Mouse (Mus musculus) embryo, embryonic 10.5 days (tissue): ENCODE measurements around the gene Arxes2.
"Not testable (repeated sequence)": the region's sequence is repeated elsewhere in the genome, so short reads cannot be mapped to it uniquely, and the experiment has no call there.

Experiments
- DNase-seq: peaks from one replicate; pipeline ENCODE4 v3.0.0-alpha.2; 2015; ENCODE audit warnings: low spot score

Arxes2 gene

DNA sequence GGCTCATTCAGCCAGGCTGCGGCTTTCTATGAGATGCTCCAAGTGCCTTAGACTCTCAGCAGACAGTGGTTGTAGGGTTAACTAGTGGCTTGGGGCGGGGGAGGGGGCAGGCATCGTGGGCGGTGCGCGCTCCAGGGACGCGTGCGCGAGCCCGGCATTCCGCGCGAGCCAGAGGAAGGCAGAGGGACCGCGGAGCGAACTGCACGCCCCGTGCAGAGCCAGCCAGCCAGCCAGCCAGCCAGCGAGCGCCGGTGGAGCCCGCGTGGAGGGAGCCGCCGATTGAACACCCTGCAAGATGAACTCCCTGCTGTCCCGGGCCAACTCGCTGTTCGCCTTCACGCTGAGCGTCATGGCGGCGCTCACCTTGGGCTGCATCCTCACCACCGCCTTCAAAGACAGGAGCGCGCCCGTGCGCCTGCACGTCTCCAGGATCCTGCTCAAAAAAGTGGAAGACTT is at the start of gene Arxes2:
TSS of gene Arxes2 (plus strand) at position 161 of the 456 bp plus-strand sequence.
- DNase-seq: not testable (repeated sequence)

DNA sequence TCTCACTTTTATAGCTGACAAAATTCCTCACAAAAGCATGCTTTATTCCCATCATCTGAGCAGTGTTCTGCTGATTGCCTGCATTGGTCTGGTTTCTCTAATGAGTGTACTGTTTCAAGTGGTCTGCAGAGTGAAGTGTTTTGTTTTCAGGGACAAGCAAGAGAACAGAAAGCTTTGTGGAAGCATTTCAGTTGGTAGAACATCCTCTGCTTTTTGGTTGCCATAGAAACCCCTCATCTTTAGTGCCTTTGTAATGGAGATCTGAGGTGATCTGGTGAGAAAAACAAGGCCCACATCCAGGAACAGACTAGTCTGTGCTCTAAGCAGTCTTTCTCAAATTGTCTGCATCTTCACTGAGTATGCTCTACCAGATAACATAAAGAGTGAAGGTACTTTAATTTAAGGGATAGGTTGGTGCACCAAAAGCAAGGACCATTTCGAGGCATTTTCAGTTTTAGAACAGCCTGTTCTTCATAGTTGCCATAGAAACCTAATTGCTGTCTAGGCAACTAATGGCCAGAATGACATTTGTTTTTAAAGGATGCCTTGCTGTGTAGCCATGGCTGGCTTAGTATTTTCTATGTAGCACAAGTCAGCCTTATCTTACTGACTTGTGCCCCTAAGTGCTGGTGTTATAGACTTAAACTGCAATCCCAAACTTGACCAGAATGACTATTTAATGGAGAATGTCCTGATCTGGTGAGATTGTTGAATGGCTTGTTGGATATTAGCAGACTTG is 44.8 kb upstream of the Arxes2 start:
- DNase-seq: peak; percentile 24

DNA sequence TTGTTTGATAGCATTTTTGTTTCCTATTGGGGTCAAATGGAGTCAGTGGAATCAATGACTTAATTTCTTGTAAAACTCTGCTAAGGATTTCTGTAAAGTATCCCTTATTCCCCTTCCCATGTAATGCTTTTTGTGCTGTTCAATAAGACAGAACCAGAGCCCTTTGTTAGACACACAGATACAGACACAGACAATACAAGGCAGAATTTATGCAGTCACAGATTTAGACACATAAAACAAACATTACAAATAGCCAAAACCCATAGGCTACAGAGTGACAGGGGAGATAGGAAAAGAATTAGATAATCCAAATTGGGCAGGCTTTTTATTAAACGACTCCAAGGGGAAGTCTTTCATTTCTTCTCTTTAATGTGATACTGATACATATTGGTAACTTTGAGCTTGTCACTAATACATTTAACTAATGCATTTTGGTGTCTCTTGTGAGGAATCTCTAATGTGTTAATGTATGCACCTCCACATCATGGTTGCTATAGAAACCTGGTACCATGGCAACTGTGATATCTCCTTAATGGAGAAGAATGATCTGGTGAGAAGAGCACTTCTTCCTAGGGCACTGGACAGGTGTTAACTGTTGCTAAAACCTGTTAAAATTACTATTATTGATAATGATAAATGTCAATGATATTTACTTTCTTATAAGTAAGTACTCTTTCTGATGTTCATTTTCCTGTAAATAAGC is 36.5 kb upstream of the Arxes2 start:
- DNase-seq: no peak

DNA sequence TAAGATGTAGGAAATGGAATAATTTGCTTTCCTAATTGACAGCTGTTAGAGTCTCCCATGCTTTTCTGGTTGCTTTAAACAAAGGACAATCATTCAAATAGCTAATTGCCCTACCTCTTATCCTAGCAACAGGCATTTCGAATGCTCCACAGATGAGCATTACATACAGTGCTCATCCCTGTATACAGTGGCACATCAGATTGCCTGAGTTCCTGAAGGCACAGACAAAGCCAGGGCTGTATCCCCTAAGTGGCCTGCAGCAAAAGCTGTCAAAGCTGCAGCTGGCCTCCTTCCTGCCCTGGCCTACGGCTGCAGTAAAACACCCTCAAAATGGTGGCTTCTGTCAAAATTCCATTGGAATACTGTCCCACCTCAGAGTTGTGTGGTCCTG is 35.9 kb upstream of the Arxes2 start:
- DNase-seq: no peak

DNA sequence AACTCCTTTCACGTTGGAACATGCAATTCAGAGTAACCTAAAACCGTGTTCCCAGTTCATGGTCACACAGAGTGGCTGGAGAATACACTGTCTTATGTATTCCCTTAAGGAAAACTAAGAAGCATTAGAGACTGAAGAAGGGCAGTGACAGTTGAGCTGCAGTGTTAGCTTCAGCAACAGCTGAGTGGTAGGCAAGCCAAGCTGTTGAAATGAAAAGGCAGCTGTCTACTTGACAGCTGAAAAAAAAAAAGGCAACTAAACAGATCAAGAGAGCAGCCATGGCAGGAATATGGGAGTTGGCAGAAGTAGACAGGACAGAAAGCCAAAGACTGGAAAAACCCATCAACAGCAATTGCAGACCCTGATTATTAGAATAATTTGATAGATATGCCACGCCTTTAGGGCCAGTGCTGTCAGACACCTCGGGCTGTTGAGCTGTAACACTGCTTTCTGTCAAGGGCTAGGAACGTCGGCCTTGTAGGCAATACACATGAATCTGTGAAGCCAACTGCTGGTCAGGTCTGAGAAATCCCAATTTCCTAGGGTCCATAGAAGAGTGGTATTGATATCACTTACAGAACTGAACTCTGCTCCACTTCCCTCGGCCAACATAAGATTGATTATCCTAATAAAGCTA is 34.9 kb upstream of the Arxes2 start:
- DNase-seq: no peak

DNA sequence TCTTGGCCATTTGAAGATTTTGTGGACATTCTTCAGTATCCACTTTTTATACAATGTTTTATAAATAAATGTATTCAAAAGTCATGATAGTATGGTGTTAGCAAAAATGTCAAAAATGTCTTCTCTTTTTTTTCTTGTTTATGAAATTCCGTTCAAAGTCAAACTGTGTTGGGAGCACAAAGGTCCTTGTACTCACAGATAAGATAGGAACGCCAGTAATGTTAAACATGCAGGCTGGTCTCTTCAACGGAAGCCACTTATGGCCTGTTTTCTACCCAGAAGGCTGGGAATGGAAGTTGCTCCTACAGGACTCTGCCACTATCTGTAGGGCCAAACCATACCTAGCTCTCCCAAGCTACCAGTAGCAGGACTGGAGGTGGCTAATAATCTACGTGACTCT is 34.1 kb upstream of the Arxes2 start:
- DNase-seq: no peak

DNA sequence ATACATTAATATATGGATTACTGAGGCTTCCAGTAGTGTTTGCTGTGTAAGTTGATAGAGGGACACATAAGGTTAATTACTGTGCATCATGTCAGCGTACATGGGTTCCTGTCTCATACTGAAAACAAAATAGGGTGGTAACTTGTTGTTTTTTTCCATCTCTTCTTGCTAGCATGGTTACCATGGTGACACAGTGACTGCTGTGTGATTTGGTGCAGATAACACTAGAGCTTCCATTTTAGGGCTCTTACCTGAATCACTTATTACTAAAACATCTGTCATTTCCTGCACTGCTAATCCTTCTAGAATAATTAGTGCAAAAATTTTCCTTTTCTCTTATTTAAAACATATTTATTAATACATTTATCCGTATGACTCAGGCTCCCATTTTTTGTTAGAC is 31.3 kb upstream of the Arxes2 start:
- no peak for DNase-seq

DNA sequence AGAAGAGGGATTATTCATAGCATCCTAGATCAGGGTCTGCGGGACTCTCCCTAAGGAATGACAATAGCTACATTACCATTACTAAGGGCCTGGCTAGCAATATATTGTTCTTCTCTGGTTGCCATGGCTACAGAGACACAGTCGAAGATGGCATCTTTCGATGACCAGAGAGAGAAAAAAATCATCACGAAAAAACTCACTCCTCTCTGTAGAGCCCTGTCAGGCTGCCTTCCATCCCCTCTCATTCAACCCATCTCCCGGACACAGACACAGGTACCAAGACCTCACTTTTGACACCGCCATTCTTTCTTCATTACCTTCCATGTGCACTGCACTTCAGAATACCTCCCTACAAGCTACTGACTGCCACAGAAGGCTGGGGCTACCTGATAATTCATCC is 30.5 kb upstream of the Arxes2 start:
- no peak for DNase-seq

DNA sequence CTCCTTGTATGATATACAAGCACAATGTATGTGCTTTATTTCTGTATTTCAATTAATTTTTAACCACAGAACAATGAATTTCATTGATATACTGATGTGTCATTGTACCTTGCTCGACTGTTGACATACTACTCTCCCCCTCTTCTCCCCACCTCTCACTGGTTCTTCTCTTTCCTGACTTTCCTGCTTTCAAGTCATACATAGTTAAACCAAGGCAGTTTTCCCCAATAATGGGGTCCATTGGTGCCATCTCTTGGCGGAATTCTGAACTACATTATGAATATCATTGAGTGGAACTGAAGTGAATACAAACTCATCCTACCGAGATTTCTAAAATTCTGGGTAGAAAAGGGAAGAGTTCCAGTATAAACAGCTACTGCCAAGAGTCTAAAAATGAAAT is 30.0 kb upstream of the Arxes2 start:
- peak; percentile 80 for DNase-seq

DNA sequence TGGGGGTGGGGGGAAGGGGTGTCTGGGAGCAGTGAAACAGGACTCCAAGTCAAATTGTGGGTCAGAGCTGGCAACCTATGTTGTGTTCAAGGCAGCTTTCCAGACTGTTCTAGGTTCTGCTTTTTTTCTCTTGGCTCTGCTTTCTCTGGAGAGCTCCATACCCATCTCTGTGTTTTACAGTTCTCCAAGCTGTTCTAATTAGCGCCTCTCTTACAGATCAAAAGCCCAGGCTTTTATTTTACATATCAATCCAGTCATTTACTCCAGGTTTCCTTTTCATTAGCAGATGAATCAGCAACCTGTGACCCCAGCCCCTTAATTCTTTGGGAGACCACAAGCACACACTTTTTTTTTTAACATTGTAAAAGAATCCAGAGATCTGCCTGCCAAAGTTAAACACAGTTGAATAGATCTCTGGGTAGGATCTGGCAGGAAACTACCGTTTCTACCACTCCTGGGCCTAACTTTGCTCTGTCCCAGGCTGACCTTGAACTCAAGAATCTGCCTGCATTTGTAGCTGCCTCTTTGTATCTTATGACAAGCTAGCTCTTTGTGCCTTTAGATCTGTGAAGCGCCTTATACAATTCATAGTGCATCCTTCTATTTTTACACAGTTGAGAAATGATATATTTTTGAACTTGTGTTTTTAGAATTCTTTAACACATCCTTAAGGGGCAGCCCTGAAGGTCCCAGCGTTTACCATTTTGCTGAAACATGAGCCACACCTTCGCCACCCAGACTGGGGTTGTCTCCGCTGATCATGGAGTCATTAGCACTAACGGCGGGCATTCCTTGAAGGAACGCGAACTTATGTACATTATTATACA is 19.8 kb upstream of the Arxes2 start:
- no peak for DNase-seq

DNA sequence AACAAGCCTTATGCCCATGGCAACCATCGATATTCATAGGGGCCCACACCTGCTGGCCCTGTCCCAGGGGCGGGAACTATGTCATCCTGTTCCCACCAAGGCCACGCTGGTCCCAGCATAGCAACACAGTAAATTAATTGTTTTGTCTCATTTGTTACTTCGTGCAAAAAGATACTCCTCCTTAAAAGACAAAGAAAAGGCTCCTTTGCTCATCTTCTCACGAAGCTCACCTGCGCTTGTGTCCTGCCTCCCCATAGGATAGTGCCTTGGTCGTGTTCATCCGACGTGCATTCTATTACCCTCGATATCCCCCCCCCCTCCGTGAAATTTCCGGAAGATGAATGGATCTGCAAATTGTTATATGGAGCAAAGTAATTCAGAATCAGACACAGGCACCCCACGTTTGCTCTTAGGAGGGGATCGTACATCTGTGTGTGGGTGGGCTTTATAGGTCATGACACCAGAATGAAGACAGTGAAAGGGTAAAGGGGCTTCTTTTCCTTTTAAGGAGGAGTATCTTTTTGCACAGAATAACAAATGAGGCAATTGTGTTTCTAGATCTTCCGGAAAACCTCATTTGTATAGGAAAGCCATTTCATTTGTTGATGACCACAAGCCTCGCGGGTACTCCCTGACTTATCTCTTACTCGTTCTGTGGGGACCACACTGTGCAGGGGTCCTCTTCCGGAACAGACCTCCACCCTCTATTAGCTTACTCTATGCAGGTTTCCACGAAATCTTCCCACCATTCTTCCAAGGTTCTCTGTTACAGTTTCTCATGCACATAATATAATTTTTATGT is 19.0 kb upstream of the Arxes2 start:
- DNase-seq: no peak

DNA sequence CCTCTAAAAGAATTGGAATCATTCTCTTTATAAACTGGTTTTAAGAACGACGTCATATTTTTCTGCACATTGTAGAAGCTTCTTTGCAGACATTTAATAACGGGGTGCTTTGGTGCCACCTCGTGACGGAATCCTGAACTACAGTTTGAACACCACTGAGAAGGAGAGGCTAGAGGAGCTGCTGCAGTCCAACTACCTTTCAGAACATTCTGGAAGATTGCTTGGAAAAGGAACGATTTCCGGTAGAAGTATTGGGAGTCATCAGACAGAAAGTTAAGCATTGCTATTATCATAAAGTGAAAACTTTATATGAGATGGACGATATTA is 18.4 kb upstream of the Arxes2 start:
- peak; percentile 80 for DNase-seq

DNA sequence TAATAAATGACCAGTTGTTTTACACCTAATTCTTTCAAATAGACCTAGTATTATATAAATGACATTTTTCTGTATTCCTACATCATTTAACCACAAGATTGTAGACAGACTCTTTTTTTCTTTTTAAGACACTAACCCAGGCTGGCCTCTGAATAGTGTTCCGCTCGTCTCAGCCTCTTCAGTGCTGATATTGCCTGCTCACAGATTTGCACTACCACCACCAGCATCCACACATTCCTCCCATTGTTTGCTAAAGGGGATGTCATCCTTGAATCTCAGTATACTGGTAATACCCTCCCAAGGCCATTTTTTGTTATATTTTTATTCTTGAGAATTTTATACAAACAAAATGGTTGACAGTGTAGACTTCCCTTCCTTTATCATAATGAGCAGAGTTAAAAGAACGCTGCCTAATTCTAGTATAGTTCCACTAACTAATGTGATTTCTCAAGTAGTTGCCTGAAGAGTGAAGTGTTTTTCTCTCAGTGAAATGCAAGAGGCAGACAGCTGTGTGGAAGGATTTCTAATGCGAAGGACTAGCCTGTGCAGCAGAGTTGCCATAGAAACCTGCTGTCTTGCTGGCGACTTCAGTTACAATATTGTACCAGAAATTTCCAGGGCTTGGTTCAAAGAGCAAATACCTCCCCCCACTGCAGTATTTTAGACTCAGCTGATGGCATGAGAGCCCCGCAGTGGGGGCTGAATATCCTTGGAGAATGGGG is 8.9 kb upstream of the Arxes2 start:
- DNase-seq: no peak

DNA sequence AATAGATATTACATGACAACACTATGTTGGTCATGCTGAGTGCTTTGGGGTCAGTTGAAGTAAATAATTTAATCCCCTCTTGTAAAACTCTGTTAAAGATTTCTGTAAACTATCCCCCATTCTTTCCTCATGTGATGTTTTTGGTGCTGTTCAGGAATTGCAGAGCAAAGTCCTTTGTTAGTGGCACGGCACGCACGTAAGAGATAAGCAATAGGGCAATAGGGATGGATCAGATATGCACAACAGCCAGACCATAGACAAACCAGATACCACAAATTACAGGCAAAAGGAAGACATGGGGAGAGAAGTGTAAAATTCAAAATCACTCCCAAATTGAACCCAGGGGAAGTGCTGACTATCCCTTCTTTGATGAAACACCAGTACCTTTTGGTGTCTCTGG is 7.4 kb upstream of the Arxes2 start:
- no peak for DNase-seq

DNA sequence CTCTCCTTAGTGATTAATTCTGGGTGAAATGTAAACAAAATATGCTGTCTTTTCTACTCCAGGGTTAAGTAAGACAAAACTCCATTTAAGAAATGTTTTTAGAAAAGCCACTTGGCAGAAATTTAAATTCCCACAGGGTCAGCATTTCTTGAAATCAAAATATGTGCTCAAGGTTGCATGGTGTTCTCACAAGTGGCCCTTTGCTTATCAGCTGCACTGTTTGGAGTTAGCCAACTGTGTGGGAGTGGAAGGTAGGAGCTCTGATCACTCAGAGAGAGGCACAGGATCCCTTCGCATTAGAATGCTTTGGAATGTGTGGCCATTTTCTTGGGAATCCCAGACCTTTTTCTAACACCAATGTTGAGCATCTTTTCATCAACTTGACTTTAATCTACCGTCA is 3.0 kb upstream of the Arxes2 start:
- no peak for DNase-seq

DNA sequence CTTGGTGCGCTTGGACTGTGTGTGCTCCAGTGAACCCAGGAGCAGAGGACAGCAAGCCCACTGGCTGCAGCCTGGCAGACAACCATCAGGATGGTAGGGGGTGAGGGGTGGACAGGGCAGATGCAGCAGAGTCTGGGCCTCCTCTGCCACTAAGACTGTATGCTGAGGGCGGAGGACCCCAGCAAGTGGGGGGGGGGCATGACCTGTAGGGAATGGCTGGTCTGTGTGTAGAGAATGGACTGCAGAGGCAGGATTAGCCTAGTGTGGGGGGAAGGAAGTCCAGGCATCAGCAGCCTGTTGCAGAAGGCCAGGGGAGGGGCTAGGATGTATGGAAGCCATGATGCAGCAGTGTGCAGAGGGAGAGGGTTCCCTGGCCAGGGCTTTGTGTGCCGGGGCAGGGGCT is 431 bp upstream of the Arxes2 start:
- peak; percentile 32 for DNase-seq

DNA sequence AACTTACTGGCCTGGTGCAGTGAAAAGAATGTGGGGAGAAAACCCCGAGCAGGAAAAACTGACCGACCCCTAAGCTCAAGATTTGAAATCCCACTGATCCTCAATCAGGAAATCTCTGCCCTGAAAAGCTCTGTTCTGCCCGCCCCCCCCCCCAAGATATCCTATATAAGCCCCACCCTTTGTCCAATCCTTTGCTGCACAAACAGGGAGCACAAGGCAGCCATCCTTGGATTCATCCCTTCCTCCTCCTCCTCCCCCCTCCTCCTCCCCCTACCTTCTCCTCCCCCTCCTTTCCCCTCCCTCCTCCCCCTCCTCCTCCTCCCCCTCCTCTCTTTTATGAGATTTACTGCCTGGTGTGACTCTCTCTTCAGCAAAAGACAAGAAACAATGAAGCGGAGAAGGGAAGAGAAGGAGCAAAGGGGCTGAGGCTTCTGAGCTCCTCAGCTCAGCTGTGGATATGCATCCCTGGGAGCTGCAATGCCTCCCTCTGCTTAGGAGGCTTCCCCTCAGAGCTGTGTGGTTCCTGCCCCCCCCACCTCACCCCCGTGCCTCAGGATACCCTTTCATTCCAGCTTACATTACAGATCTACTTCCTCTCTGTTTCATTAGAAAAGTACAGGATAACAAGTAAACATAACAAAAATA is 13.7 kb downstream of the Arxes2 start:
- DNase-seq: peak; percentile 9

DNA sequence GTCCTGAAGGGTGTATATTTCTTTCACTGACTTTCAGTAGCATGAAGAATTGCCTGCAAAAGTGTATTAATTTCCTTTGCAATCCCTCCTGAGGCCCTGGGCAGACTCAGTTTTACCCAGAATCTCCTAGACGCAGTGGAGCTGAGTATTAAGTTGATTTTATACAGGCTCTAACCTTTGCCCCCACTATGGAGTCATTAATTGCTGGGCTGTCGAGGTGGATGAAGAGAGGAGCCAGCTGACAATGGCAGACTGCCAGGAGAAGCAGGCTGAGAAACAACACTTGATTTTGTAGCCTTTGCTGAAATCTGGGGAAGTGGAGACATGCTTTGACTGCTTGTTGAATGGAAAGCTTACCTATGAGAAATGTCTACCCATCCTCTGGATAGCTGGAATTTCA is 20.8 kb downstream of the Arxes2 start:
- peak; percentile 35 for DNase-seq

DNA sequence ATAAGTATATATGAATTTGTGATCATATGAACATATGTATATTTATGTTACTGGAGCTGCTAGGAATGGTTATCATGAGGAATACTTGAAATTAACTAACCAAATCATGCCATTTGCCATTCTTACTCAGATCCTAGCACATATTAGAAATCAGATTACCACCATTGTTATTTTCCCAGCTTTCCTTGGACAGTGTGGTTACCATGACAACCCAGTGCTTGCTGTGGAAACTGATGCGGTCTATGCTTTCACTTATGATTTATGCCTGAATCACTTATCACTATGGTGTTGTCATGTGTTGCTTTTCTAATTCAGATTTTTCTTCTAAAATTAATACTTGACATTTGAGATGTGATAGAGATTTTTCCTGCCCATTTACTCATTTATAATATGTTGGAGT is 36.7 kb downstream of the Arxes2 start:
- no peak for DNase-seq
